Mouse (Mus musculus) hindbrain, embryonic 13.5 days (tissue): ENCODE data around the gene Ddx19b. TPM values are rescaled to one million over a fixed set of nuclear protein-coding genes. Genes with fewer than 3 reads are reported as not detected.
A peak's percentile ranks its signal among the peaks of the same experiment; 100 is the strongest.

Source experiments
- ATAC-seq: fragments of 200-750 bp; cut with Nextera tagmentation; 2 replicates; pipeline ENCODE4 v1.8.0; 2017; ENCODE audit warnings: moderate TSS enrichment; ENCODE audit not compliant: low FRiP score
- H3K27ac ChIP-seq: fragments of 300-500 bp; sonication (generic); 2 replicates; pipeline ENCODE4 v1.5.1; 2015; ENCODE audit warnings: inconsistent platforms, mild to moderate bottlenecking, moderate library complexity
- H3K27me3 ChIP-seq: fragments of 300-500 bp; sonication (generic); 2 replicates; pipeline ENCODE4 v1.6.1; 2015; ENCODE audit warnings: mild to moderate bottlenecking, inconsistent platforms
- H3K36me3 ChIP-seq: fragments of 300-500 bp; sonication (generic); 2 replicates; pipeline ENCODE4 v1.6.1; 2015; ENCODE audit warnings: mild to moderate bottlenecking, inconsistent platforms
- H3K4me1 ChIP-seq: fragments of 300-500 bp; sonication (generic); replicated peaks from 2 replicates; pipeline ENCODE4 v1.6.1; 2015; ENCODE audit warnings: inconsistent platforms
- H3K4me2 ChIP-seq: fragments of 300-500 bp; sonication (generic); 2 replicates; pipeline ENCODE4 v1.6.1; 2015; ENCODE audit warnings: inconsistent platforms, mild to moderate bottlenecking, moderate library complexity
- H3K4me3 ChIP-seq: fragments of 300-500 bp; sonication (generic); 2 replicates; pipeline ENCODE4 v1.5.1; 2015; ENCODE audit warnings: mild to moderate bottlenecking, inconsistent platforms
- H3K9ac ChIP-seq: fragments of 300-500 bp; sonication (generic); 2 replicates; pipeline ENCODE4 v1.6.1; 2015; ENCODE audit warnings: mild to moderate bottlenecking, inconsistent platforms
- H3K9me3 ChIP-seq: fragments of 300-500 bp; sonication (generic); 2 replicates; pipeline ENCODE4 v1.6.1; 2016; ENCODE audit warnings: inconsistent platforms
- WGBS: fragments of 180-500 bp; shearing (Covaris S2); methylation state at CpG from one replicate; pipeline ENCODE4 v1.1.7; 2015; 5-methylcytosine and 5-hydroxymethylcytosine counted together
- polyA plus RNA-seq: library from polyadenylated mRNA; unstranded; fragments of >200 nt; fragmentation: Nextera tagmentation; extraction: Ambion mirVana; gene quantifications from 2 replicates; pipeline ENCODE4 v1.2.1, GENCODE M21; 2015

Gene Ddx19b
- polyA plus RNA-seq, 1 experiment from 2014 or later = 7.9 TPM

GRCm38 (mm10) chr8:111056158-111056663 lies 24.7 kb upstream of the Ddx19b start, which contains the start of gene Exosc6:
Exosc6 (plus strand) TSS chr8:111056339.
- H3K36me3 ChIP-seq = peaks cover 52% of the 10 kb centered on the region

DNA sequence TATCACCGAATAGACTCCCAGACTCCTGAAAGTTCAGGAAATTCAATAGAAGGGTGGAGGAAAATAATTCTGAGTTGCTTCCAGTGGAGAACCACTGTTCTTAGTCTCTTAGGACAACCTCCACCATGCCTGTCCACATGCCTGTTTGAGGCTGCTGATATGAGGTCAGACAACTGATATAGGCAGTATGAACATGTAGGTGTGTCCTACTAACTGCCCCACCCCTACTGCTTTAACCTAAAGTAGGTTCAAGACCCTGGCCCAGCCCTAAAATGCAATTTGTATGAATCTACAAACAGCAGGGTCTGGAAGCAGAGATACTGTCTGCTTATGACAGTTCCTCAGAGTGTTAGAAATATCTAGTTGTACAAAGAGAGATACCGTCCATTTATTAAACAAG lies 24.1 kb upstream of the Ddx19b start:
- no peak overlapping the region for H3K9ac ChIP-seq
- peaks cover 57% of the 10 kb centered on the region for H3K36me3 ChIP-seq
- H3K4me2 ChIP-seq = no peak overlapping the region
- H3K4me3 ChIP-seq = no peak overlapping the region
- no peak overlapping the region for H3K27ac ChIP-seq
- H3K4me1 ChIP-seq = peaks cover 19% of the 10 kb centered on the region
- H3K27me3 ChIP-seq = no peaks in the 10 kb centered on the region
- no peaks in the 10 kb centered on the region for H3K9me3 ChIP-seq
- 70% methylated on average over 2 of the region's 2 CpGs for WGBS
- ATAC-seq = 0 out of 2 replicates have a peak, but pooled peaks have one; percentile 16

More at GRCm38 (mm10) chr8:111056158-111056663, 24.7 kb upstream of the Ddx19b start, which contains the start of gene Exosc6:
- peaks cover 25% of the 10 kb centered on the region for H3K4me1 ChIP-seq
- H3K9me3 ChIP-seq = no peaks in the 10 kb centered on the region
- ATAC-seq = peak; percentile 92
- H3K4me3 ChIP-seq = peak within 1 kb of the TSS; percentile 98
- H3K9ac ChIP-seq = peak within 1 kb of the TSS; percentile 93
- no peaks in the 10 kb centered on the region for H3K27me3 ChIP-seq
- peak within 1 kb of the TSS; percentile 83 for H3K27ac ChIP-seq
- H3K4me2 ChIP-seq = peak within 1 kb of the TSS; percentile 100
- under 1% methylated on average over 68 of the region's 68 CpGs for WGBS

DNA sequence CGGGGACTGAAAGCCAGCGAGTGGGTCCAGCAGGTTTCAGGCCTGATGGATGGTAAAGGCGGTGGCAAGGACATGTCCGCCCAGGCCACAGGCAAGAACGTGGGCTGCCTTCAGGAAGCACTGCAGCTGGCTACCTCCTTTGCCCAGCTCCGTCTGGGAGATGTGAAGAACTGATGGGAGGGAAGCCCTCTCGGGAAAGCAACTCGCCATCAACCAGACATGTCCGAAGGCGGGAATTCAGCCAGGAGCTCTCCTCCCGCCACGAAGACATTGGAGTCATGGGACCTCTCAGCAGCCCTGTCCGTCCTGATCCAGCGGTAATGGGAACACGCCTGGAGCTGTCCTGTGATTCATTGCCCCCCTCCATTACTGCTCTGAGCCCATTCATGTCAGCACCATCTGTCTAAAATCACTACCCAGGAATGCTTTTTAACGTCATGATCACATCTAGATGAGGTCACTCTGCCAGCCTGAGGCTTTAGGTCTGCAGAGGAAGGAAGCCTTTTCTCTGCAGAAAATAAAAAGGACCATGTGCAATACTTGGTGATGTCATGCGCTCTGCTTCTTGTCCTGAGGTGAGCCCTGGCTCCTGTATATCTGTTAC lies 23.6 kb upstream of the Ddx19b start:
- WGBS = 91% methylated on average over 17 of the region's 17 CpGs
- no peak for ATAC-seq
- peaks cover 63% of the 10 kb centered on the region for H3K36me3 ChIP-seq
- H3K27ac ChIP-seq = no peak overlapping the region
- H3K9ac ChIP-seq = no peak overlapping the region; the same call in 1 of the 2 replicates
- no peaks in the 10 kb centered on the region for H3K9me3 ChIP-seq
- no peak overlapping the region for H3K4me2 ChIP-seq
- peaks cover 16% of the 10 kb centered on the region for H3K4me1 ChIP-seq
- no peak overlapping the region for H3K4me3 ChIP-seq
- no peaks in the 10 kb centered on the region for H3K27me3 ChIP-seq

GRCm38 (mm10) chr8:111053827-111054518 lies 22.4 kb upstream of the Ddx19b start:
- WGBS = 97% methylated on average over 12 of the region's 12 CpGs
- no peak overlapping the region for H3K27ac ChIP-seq
- no peak for ATAC-seq
- H3K36me3 ChIP-seq = peaks cover 74% of the 10 kb centered on the region
- peaks cover 16% of the 10 kb centered on the region for H3K4me1 ChIP-seq
- H3K9ac ChIP-seq = no peak overlapping the region
- no peaks in the 10 kb centered on the region for H3K27me3 ChIP-seq
- H3K4me2 ChIP-seq = no peak overlapping the region
- H3K4me3 ChIP-seq = no peak overlapping the region
- H3K9me3 ChIP-seq = no peaks in the 10 kb centered on the region

DNA sequence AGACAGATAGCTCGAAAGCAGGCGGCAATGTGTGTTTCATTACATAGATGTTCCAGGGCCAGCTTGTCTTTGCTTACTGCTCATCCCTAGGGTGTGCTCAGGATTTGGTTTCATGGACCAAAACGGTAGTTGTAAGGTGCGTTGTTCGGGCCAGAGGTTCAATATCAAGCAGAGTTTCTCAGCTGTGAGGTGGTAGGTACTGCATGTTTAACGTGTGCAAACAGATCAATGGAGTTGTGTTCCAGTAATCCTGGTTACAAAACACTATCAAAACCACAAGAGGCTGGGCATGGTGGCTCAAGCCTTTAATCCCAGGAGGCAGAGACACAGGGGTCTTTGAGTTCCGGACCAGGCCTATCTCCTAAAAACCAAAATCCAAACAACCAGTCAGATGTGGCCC lies 17.6 kb upstream of the Ddx19b start:
- H3K4me3 ChIP-seq = no peak overlapping the region
- no peak for ATAC-seq
- H3K9ac ChIP-seq = no peak overlapping the region
- no peaks in the 10 kb centered on the region for H3K27me3 ChIP-seq
- peaks cover 100% of the 10 kb centered on the region for H3K36me3 ChIP-seq
- H3K9me3 ChIP-seq = no peaks in the 10 kb centered on the region
- 97% methylated on average over 7 of the region's 7 CpGs for WGBS
- no peaks in the 10 kb centered on the region for H3K4me1 ChIP-seq
- H3K4me2 ChIP-seq = no peak overlapping the region
- H3K27ac ChIP-seq = no peak overlapping the region

GRCm38 (mm10) chr8:111048694-111049093 lies 17.1 kb upstream of the Ddx19b start:
- H3K27ac ChIP-seq = no peak overlapping the region
- H3K9ac ChIP-seq = no peak overlapping the region
- no peak for ATAC-seq
- WGBS = 92% methylated on average over 2 of the region's 2 CpGs
- no peak overlapping the region for H3K4me2 ChIP-seq
- peaks cover 100% of the 10 kb centered on the region for H3K36me3 ChIP-seq
- H3K27me3 ChIP-seq = no peaks in the 10 kb centered on the region
- no peaks in the 10 kb centered on the region for H3K9me3 ChIP-seq
- H3K4me3 ChIP-seq = no peak overlapping the region
- no peaks in the 10 kb centered on the region for H3K4me1 ChIP-seq

GRCm38 (mm10) chr8:111044003-111044734 lies 12.6 kb upstream of the Ddx19b start:
- H3K4me1 ChIP-seq = no peaks in the 10 kb centered on the region
- WGBS = 43% methylated on average over 2 of the region's 2 CpGs
- no peak overlapping the region for H3K4me3 ChIP-seq
- H3K4me2 ChIP-seq = no peak overlapping the region
- no peak overlapping the region for H3K27ac ChIP-seq
- no peak overlapping the region for H3K9ac ChIP-seq
- peaks cover 98% of the 10 kb centered on the region for H3K36me3 ChIP-seq
- ATAC-seq = no peak
- H3K9me3 ChIP-seq = no peaks in the 10 kb centered on the region
- H3K27me3 ChIP-seq = no peaks in the 10 kb centered on the region

DNA sequence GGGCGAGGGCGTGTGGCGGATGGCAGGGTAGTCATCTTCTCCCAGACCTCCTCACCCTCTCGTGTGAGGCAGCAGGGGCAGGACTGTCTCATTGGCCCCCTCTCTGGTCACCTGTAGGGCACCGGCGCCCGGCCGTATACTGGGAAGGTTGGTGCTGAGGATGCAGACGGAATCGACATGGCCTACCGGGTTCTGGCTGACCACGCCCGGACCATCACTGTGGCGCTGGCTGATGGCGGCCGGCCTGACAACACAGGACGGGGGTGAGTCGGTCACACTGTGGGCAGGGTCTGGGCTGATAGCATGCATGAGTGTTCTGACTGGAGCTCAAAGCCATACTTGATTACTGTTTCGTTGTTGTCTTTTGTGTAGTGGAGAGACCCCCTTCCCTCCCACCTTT lies 11.0 kb upstream of the Ddx19b start:
- Histone ChIP-seq H3K27ac (no peak overlapping the region), H3K36me3 (peaks cover 98% of the 10 kb centered on the region), H3K9me3 (no peaks in the 10 kb centered on the region), H3K4me3 (no peak overlapping the region), H3K4me2 (no peak overlapping the region), H3K9ac (no peak overlapping the region), H3K4me1 (no peaks in the 10 kb centered on the region), H3K27me3 (no peaks in the 10 kb centered on the region)
- no peak for ATAC-seq
- WGBS = 96% methylated on average over 19 of the region's 19 CpGs

- no peak overlapping the region for H3K4me3 ChIP-seq
- no peak overlapping the region for H3K4me2 ChIP-seq
- H3K36me3 ChIP-seq = peaks cover 53% of the 10 kb centered on the region
- no peak overlapping the region for H3K9ac ChIP-seq
- peaks cover 2% of the 10 kb centered on the region; the same call in 1 of the 2 replicates for H3K27me3 ChIP-seq
- peaks cover 22% of the 10 kb centered on the region for H3K4me1 ChIP-seq
- no peak for ATAC-seq
- 96% methylated on average over 15 of the region's 15 CpGs for WGBS
- no peaks in the 10 kb centered on the region for H3K9me3 ChIP-seq
- H3K27ac ChIP-seq = no peak overlapping the region
Measured at GRCm38 (mm10) chr8:111036591-111036990, 5.0 kb upstream of the Ddx19b start.

DNA sequence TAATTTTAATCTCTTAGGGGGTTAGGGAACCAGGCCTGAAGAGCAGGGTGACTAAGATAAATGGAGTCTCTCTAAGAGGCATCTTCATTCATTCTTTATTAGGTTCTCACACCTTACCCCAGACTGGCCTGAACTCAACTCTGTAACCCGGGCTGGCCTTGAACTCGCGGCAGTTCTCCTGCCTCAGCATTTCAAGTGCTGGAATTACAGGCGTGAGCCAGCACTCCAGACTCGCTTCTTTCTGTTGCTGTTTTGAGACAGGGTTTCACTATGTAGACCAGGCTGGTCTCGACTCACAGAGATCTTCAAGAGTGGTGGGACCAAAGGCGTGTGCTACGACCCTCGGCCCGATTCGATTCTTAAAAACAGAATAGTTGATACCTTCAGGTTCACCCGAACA lies 2.7 kb upstream of the Ddx19b start:
- peak overlapping the region; percentile 92 for H3K27ac ChIP-seq
- peaks cover 20% of the 10 kb centered on the region for H3K27me3 ChIP-seq
- H3K36me3 ChIP-seq = peaks cover 31% of the 10 kb centered on the region
- peak overlapping the region; percentile 85 for H3K9ac ChIP-seq
- 22% methylated on average over 12 of the region's 12 CpGs for WGBS
- ATAC-seq = no peak
- H3K4me2 ChIP-seq = peak overlapping the region; percentile 60
- peak overlapping the region; percentile 74 for H3K4me3 ChIP-seq
- no peaks in the 10 kb centered on the region for H3K9me3 ChIP-seq
- H3K4me1 ChIP-seq = peaks cover 22% of the 10 kb centered on the region

DNA sequence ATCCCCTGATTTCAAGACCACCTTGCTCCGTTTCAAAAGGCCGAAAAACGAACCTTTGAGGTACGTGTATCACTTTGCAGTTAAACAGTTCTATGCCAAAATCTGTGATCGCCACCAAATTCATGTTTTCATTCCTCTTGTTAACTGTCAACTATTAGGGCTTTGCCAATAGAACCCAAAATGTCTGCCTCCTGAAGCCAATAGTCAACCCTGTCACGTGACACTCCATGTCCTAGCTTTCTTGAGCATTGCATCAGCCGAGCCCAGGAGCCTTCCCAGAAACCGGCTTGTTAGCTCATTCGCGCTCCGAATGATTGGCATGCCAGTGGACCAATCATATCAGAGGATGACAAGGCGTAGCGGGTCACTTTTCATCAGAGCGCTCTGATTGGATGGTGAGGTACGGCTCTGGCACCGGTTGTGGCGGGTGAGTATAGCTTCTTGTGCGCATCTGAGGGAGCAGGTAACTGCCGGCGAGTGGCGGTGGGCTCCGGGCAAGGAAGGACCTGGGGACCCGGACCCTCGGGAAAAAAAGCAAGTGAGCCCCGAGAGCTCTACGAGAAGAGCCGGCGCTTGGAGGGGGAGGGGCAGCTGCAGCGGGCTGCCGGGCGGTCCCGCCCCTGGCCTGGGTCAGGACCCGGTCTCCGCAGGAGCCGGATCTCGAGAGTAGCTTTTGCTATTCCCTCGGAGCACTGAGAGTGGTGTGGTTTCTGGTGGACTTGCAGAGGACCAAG lies 2.1 kb upstream of the Ddx19b start:
- Histone ChIP-seq H3K9ac (peak overlapping the region; percentile 85), H3K27me3 (peaks cover 22% of the 10 kb centered on the region)
- ATAC-seq = peak; percentile 100

More for the DNA sequence above, 2.1 kb upstream of the Ddx19b start:
- Histone ChIP-seq H3K9me3 (no peaks in the 10 kb centered on the region), H3K36me3 (peaks cover 25% of the 10 kb centered on the region), H3K27ac (peak overlapping the region; percentile 92), H3K4me2 (peak overlapping the region; percentile 60), H3K4me1 (peaks cover 22% of the 10 kb centered on the region), H3K4me3 (peak overlapping the region; percentile 74)
- WGBS = 7% methylated on average over 37 of the region's 37 CpGs
